Mouse (Mus musculus) limb, embryonic 10.5 days (tissue): Measurements from ENCODE around the gene Gmeb1. TPM values are rescaled to one million over a fixed set of nuclear protein-coding genes. Genes with fewer than 3 reads are reported as not detected.

ENCODE experiments used
- microRNA-seq: library from miRNA; unstranded; fragments of <30 nt; microRNA quantifications from one replicate; pipeline ENCODE4, GENCODE M21; 2017
- polyA plus RNA-seq: library from polyadenylated mRNA; unstranded; fragments of >200 nt; fragmentation: Nextera tagmentation; extraction: Ambion mirVana; gene quantifications from 2 replicates; pipeline ENCODE4 v1.2.1, GENCODE M21; 2016

The Gmeb1 gene
- polyA plus RNA-seq, 1 experiment from 2014 or later: 49.0 TPM

Small RNAs within 50 kb of the gene (microRNA-seq; reads per million reads assigned to microRNA genes)
- not detected for gene Gm22033

Other genes starting within 250 kb of the Gmeb1 start
- not detected in 2 replicates for gene Gm10300, start 186.9 kb downstream of the Gmeb1 start, polyA plus RNA-seq
- gene Epb41, start 186.3 kb downstream of the Gmeb1 start, polyA plus RNA-seq: 105 and 122 TPM in 2 replicates
- gene Oprd1, start 117.1 kb downstream of the Gmeb1 start, polyA plus RNA-seq: 0.16 and 0.19 TPM in 2 replicates
- gene Ythdf2, start 49.3 kb downstream of the Gmeb1 start, polyA plus RNA-seq: 151 TPM in 2 replicates
- 60.9 and 62.9 TPM in 2 replicates for gene Taf12, start 12.8 kb upstream of the Gmeb1 start, polyA plus RNA-seq
- gene Rab42, start 41.8 kb upstream of the Gmeb1 start, polyA plus RNA-seq: 0.68 and 1.4 TPM in 2 replicates
- 89.2 and 90.1 TPM in 2 replicates for gene Trnau1ap, start 67.9 kb upstream of the Gmeb1 start, polyA plus RNA-seq
- 162 and 192 TPM in 2 replicates for gene Rcc1, start 92.0 kb upstream of the Gmeb1 start, polyA plus RNA-seq
- 22.8 and 27.9 TPM in 2 replicates for gene Phactr4, start 160.9 kb upstream of the Gmeb1 start, polyA plus RNA-seq
- gene Med18, start 202.3 kb upstream of the Gmeb1 start, polyA plus RNA-seq: 37.2 and 40.6 TPM in 2 replicates
- gene Sesn2, start 248.9 kb upstream of the Gmeb1 start, polyA plus RNA-seq: 10.9 and 11.7 TPM in 2 replicates